Mouse (Mus musculus) kidney, embryonic 16.5 days (tissue): ENCODE results near the gene Pradc1. TPM values are rescaled to one million over a fixed set of nuclear protein-coding genes. Genes with fewer than 3 reads are reported as not detected.
"Not testable (repeated sequence)": the region's sequence is repeated elsewhere in the genome, so short reads cannot be mapped to it uniquely, and the experiment has no call there.

Experiments used
- ATAC-seq: fragments of 200-750 bp; cut with Nextera tagmentation; 2 replicates; pipeline ENCODE4 v1.8.0; 2017; ENCODE audit warnings: moderate TSS enrichment; ENCODE audit not compliant: low FRiP score, low TSS enrichment
- H3K27ac ChIP-seq: fragments of 300-500 bp; sonication (generic); 2 replicates; pipeline ENCODE4 v1.5.1; 2014; ENCODE audit warnings: low read length
- H3K27me3 ChIP-seq: fragments of 300-500 bp; sonication (generic); 2 replicates; pipeline ENCODE4 v1.6.1; 2014; ENCODE audit warnings: low read length, control low read depth, mixed read lengths; ENCODE audit not compliant: insufficient read depth
- H3K36me3 ChIP-seq: fragments of 300-500 bp; sonication (generic); 2 replicates; pipeline ENCODE4 v1.6.1; 2014; ENCODE audit warnings: low read length, control low read depth, mixed read lengths; ENCODE audit not compliant: insufficient read depth
- H3K4me1 ChIP-seq: fragments of 300-500 bp; sonication (generic); 2 replicates; pipeline ENCODE4 v1.6.1; 2014; ENCODE audit warnings: low read length, control low read depth, mixed read lengths; ENCODE audit not compliant: insufficient read depth
- H3K4me2 ChIP-seq: fragments of 300-500 bp; sonication (generic); replicated peaks from 2 replicates; pipeline ENCODE4 v1.6.1; 2014; ENCODE audit warnings: low read depth, low read length
- H3K4me3 ChIP-seq: fragments of 300-500 bp; sonication (generic); 2 replicates; pipeline ENCODE4 v1.5.1; 2014; ENCODE audit warnings: mild to moderate bottlenecking, low read length
- H3K9ac ChIP-seq: fragments of 300-500 bp; sonication (generic); replicated peaks from 2 replicates; pipeline ENCODE4 v1.6.1; 2014; ENCODE audit warnings: low read length
- H3K9me3 ChIP-seq: fragments of 300-500 bp; sonication (generic); 2 replicates; pipeline ENCODE4 v1.6.1; 2016; ENCODE audit warnings: low read length, control low read depth
- WGBS: fragments of 180-500 bp; shearing (Covaris S2); extraction: QIAGEN DNeasy Blood & Tissue Kit; methylation state at CpG from one replicate; pipeline ENCODE4 v1.1.7; 2014; 5-methylcytosine and 5-hydroxymethylcytosine counted together
- polyA plus RNA-seq: library from polyadenylated mRNA; unstranded; fragments of >200 nt; fragmentation: Nextera tagmentation; extraction: Ambion mirVana; gene quantifications from 2 replicates; pipeline ENCODE4 v1.2.1, GENCODE M21; 2015

The Pradc1 gene
- polyA plus RNA-seq, 1 experiment from 2014 or later: 37.6 TPM

DNA sequence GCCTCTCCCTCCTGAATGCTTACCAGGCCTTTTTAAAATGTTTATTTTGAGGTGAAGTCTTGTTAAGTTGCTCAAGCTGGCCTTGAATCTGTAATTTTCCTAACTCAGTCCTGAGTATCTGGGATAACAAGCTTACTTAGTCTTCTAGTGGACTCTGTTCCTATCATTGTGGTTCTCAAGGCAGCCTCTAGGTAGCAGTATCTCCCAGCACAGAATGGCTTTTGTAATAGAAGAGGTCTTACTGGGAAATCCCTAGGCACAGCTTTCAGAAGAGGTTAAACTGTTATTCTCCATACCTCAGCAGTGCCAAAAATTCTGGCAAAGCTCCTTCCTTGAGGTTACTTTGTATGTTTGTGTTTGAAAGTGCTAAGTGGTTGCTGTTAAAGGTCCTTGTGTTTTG is 13.6 kb upstream of the Pradc1 start:
- H3K9ac ChIP-seq: no peak overlapping the region
- no peak overlapping the region for H3K27ac ChIP-seq
- H3K4me2 ChIP-seq: no peak overlapping the region
- ATAC-seq: no peak
- H3K4me1 ChIP-seq: no peaks in the 10 kb centered on the region
- no peaks in the 10 kb centered on the region for H3K9me3 ChIP-seq
- H3K27me3 ChIP-seq: no peaks in the 10 kb centered on the region
- peaks cover 90% of the 10 kb centered on the region for H3K36me3 ChIP-seq
- H3K4me3 ChIP-seq: no peak overlapping the region

DNA sequence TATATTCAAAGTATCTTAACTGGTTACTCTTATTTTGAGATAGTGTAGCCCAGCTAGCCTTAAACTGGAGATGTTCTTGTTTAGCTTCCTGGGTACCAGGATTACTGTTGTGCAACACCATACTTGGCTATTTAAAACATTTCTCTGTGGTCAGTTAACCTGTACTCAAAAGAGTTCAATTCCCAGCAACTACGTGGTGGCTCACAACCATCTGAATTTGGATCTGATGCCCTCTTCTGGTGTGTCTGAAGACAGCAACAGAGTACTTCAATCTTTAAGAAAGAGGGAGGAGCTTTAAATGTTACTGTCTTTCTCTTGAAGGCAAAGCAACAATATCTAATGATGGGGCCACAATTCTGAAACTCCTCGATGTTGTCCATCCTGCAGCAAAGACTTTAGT is 7.9 kb upstream of the Pradc1 start:
- Histone ChIP-seq H3K4me1 (peaks cover 2% of the 10 kb centered on the region), H3K9ac (no peak overlapping the region), H3K9me3 (no peaks in the 10 kb centered on the region), H3K27me3 (no peaks in the 10 kb centered on the region), H3K4me3 (no peak overlapping the region), H3K4me2 (no peak overlapping the region), H3K36me3 (peaks cover 51% of the 10 kb centered on the region), H3K27ac (no peak overlapping the region)
- no peak for ATAC-seq
- 86% methylated on average over 2 of the region's 2 CpGs for WGBS

DNA sequence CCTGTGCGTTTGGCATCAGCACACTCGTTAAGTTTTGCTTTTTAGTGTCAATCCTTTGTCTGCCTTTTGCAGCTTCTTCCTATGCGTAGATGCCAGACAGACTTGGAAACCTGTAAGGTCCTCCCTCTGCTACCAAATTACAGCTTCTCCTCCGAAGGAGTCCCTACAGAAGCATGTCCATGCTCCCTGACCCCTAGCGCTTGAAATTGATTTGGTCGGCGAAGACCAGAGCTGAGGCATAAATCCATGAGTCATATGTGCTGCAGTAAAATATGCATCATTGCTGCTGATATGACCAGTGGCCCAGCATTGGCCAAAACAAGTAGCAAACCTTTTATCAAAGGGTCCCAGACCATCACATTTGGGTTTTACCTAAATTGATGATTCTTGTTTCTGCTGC is 1.0 kb upstream of the Pradc1 start:
- no peaks in the 10 kb centered on the region for H3K27me3 ChIP-seq
- H3K4me3 ChIP-seq: peak overlapping the region; percentile 78
- ATAC-seq: no peak
- H3K9ac ChIP-seq: peak overlapping the region; percentile 95
- H3K36me3 ChIP-seq: no peaks in the 10 kb centered on the region; the same call in 1 of the 2 replicates
- peaks cover 28% of the 10 kb centered on the region for H3K4me1 ChIP-seq
- no peaks in the 10 kb centered on the region for H3K9me3 ChIP-seq
- H3K4me2 ChIP-seq: peak overlapping the region; percentile 97
- H3K27ac ChIP-seq: peak overlapping the region; percentile 85; the same call in 1 of the 2 replicates
- whole genome bisulfite sequencing: 3% methylated on average over 7 of the region's 7 CpGs

DNA sequence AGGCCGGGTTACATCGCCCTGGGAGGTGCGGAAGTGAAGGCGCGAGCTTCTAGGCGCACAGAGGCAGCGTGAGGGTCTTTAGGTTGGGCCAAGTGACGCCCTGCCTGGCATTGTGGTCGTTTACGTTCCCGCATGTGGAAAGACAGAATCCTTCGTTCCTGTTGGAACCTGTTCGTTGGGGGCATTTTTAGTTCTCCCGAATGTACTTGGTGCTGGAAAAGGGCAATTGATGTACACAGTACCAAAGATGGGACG is 568 bp upstream of the Pradc1 start:
- Histone ChIP-seq H3K36me3 (peaks cover 4% of the 10 kb centered on the region; the same call in 1 of the 2 replicates), H3K4me3 (peak overlapping the region; percentile 78), H3K27ac (peak overlapping the region; percentile 85), H3K9ac (peak overlapping the region; percentile 95), H3K4me1 (peaks cover 28% of the 10 kb centered on the region), H3K4me2 (peak overlapping the region; percentile 97), H3K27me3 (no peaks in the 10 kb centered on the region), H3K9me3 (no peaks in the 10 kb centered on the region)
- ATAC-seq: no peak
- under 1% methylated on average over 15 of the region's 15 CpGs for WGBS

DNA sequence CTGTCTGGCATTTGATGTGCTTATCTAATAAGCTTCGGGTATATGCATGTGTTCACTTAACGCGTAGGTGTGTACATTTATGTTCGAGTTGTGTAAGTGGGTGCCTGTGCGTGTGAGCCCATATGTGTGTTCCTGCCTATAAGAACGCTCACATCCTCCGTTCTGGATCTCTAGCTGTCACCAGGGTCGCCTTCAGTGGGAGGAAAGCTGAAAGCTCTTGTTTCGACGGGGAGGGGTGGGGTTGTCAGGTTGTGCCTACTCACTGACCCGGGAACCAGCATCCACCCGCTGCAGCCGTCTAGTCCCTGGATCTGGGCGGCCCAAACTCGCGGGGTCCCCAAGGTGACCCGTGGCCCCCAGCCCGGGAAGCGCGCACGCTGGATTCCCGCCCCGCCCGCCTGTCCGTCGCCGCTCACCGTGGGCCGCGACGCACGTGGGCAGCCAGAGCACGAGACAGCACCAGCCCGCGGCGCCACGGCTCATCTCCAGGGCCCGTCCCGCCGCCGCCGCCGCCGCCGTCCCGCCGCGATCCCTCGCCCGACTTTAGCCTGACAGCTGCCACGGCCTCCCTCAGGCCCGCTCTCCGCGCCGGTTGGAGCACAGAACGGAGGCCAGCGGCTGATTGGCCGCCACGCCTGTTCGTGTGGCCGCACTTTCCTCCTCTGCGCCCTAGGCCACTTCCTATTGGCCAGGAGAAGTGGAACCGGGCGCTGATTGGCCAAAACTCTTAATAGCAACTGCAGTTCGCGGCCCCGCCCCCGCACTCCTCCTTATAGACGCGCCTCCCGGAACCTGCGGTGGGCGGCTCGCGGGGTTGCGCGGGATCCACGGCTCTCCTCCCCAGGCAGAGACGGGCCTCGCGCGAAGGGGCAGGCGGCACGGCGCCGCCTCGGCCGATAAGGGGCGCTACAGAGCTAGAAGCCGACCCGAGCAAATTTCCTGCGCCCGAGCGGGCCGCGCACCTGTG is 790 bp downstream of the Pradc1 start, which contains the start of gene Cct7:
Gene Cct7, plus strand, starts transcription at position 818 of the 967 bp plus-strand sequence.
- H3K27ac ChIP-seq: peak within 1 kb of the TSS; percentile 85
- H3K9me3 ChIP-seq: no peaks in the 10 kb centered on the region
- H3K4me3 ChIP-seq: peak within 1 kb of the TSS; percentile 78
- peaks cover 28% of the 10 kb centered on the region for H3K4me1 ChIP-seq
- peak; percentile 95 for ATAC-seq
- no peaks in the 10 kb centered on the region for H3K27me3 ChIP-seq
- 2% methylated on average over 93 of the region's 96 CpGs for WGBS
- peak within 1 kb of the TSS; percentile 95 for H3K9ac ChIP-seq
- H3K36me3 ChIP-seq: peaks cover 15% of the 10 kb centered on the region
- H3K4me2 ChIP-seq: peak within 1 kb of the TSS; percentile 97

DNA sequence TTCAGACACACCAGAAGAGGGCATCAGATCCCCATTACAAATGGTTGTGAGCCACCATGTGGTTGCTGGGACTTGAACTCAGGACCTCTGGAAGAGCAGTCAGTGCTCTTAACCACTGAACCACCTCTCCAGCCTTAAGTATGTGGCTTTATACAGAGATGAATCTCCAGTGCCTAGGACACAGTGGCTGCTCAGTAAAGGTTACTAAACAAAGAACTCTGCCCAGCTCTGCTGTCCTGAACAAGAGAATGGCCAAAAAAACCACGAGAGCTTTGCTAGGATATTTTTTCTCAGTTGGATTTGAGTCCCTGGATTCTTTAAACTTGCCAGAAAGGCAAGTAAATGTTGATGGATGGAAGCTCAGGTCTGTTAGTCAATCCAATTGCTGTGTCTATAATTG is 1.6 kb downstream of the Pradc1 start:
- H3K4me2 ChIP-seq: peak overlapping the region; percentile 97
- H3K27ac ChIP-seq, ATAC-seq, H3K27me3 ChIP-seq, H3K9me3 ChIP-seq: not testable (repeated sequence)
- peak overlapping the region; percentile 80 for H3K9ac ChIP-seq
- H3K4me1 ChIP-seq: peaks cover 35% of the 10 kb centered on the region
- 58% methylated on average over 1 of the region's 1 CpGs for WGBS
- peaks cover 22% of the 10 kb centered on the region for H3K36me3 ChIP-seq
- H3K4me3 ChIP-seq: peak overlapping the region; percentile 78; the same call in 1 of the 2 replicates

DNA sequence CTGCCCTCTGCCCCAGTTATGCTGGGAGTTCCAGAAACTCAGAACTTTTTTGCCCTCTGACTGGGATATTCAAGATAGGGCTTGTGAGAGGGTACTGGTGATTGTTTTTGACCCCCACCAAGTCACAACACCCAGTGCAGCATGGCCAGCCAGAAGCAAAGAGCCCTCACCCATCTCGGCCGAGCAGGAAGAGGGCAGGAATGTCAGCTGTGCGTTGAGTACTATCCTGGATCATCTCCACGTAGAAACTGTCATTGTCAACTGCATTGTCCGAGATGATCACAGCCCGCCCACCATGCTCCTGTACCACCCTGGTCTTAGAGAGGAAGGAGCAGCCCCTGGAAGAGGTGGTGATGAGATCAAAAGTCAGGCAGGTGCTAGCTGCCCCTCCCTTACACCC is 4.4 kb downstream of the Pradc1 start:
- Histone ChIP-seq H3K4me1 (peaks cover 19% of the 10 kb centered on the region), H3K4me2 (no peak overlapping the region), H3K9me3 (no peaks in the 10 kb centered on the region), H3K27me3 (no peaks in the 10 kb centered on the region), H3K9ac (no peak overlapping the region), H3K4me3 (no peak overlapping the region), H3K27ac (no peak overlapping the region), H3K36me3 (peaks cover 32% of the 10 kb centered on the region)
- no peak for ATAC-seq
- WGBS: 83% methylated on average over 6 of the region's 6 CpGs

DNA sequence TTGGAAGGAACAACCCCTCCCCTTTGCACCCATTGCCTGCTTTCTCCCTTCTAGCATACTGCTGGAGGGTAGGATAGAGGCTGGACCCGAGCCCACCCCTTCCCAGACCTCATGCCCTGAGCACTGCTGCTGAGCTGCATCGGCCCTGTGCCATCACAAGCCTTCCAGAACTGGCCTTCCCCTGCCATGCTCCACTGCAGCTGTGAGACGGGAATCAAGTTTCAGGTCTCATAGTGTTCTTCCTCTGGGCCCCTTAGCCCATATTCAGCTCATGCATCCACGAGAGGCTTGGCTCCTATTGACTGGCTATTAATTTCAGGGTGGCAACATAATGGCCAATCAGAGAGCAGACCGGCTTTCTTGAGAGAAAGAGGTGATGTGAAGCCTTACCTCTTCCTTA is 6.5 kb downstream of the Pradc1 start:
- peak overlapping the region; percentile 15; the same call in 1 of the 2 replicates for H3K9ac ChIP-seq
- no peaks in the 10 kb centered on the region for H3K9me3 ChIP-seq
- H3K27me3 ChIP-seq: no peaks in the 10 kb centered on the region
- WGBS: 40% methylated on average over 5 of the region's 5 CpGs
- H3K4me3 ChIP-seq: no peak overlapping the region
- ATAC-seq: peak; percentile 92
- H3K36me3 ChIP-seq: peaks cover 50% of the 10 kb centered on the region
- no peak overlapping the region for H3K4me2 ChIP-seq
- peaks cover 14% of the 10 kb centered on the region for H3K4me1 ChIP-seq
- peak overlapping the region; percentile 50 for H3K27ac ChIP-seq

DNA sequence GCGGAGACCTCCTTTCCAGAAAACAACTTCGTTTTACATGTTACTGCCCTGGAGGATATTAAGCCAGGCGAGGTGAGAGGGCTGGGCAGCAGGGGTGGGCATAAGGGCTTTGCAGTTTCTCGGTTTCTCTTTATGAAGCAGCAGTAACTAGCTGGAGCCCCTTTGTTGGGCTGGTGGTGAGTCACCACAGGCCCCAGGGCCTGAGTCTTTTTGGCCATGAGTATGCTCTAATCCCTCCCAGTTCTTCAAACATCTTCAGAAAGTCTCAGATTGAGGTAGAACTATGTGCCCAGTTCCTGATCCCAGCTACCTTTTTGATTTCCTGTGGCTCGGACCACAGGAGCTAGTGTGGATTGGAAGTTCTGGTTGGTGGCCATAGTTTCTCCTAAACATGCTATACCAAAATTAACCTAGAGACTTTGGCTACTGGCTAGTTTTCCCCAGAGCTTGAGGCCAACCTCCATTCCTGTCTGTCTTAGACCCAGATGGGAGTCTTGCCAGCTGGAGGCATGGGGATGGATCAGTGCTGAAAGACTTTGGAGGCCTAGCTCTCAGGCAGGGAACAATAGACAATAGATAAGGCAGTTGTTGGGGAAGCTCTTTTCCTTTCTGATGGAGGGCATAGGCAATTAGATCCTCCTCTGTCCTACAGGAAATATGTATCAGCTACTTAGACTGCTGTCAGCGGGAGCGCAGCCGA is 7.4 kb downstream of the Pradc1 start:
- ATAC-seq: no peak
- Histone ChIP-seq H3K27ac (peak overlapping the region; percentile 50), H3K9ac (peak overlapping the region; percentile 15; the same call in 1 of the 2 replicates), H3K4me3 (no peak overlapping the region), H3K9me3 (no peaks in the 10 kb centered on the region), H3K4me2 (no peak overlapping the region), H3K4me1 (peaks cover 12% of the 10 kb centered on the region), H3K36me3 (peaks cover 59% of the 10 kb centered on the region), H3K27me3 (no peaks in the 10 kb centered on the region)
- 83% methylated on average over 8 of the region's 8 CpGs for WGBS
